Mouse (Mus musculus) heart, embryonic 10.5 days (tissue): ENCODE measurements around the gene Nccrp1. TPM values are rescaled to one million over a fixed set of nuclear protein-coding genes. Genes with fewer than 3 reads are reported as not detected.

Source experiments
- DNase-seq: peaks from one replicate; pipeline ENCODE4 v3.0.0-alpha.2; 2017; ENCODE audit warnings: low spot score
- H3K27ac ChIP-seq: fragments of 300-500 bp; sonication (generic); 2 replicates; pipeline ENCODE4 v1.5.1; 2016; ENCODE audit warnings: mild to moderate bottlenecking
- H3K27me3 ChIP-seq: fragments of 300-500 bp; sonication (generic); 2 replicates; pipeline ENCODE4 v1.6.1; 2016; ENCODE audit warnings: mild to moderate bottlenecking; ENCODE audit not compliant: poor library complexity, insufficient read depth, severe bottlenecking
- H3K36me3 ChIP-seq: fragments of 300-500 bp; sonication (generic); 2 replicates; pipeline ENCODE4 v1.6.1; 2016; ENCODE audit warnings: mild to moderate bottlenecking, moderate library complexity
- H3K4me1 ChIP-seq: fragments of 300-500 bp; sonication (generic); 2 replicates; pipeline ENCODE4 v1.6.1; 2016; ENCODE audit warnings: mild to moderate bottlenecking
- H3K4me3 ChIP-seq: fragments of 300-500 bp; sonication (generic); 2 replicates; pipeline ENCODE4 v1.5.1; 2016; ENCODE audit warnings: mild to moderate bottlenecking, moderate library complexity
- H3K9me3 ChIP-seq: fragments of 300-500 bp; sonication (generic); 2 replicates; pipeline ENCODE4 v1.6.1; 2016; ENCODE audit warnings: mild to moderate bottlenecking, moderate library complexity
- WGBS: fragments of 180-500 bp; shearing (Covaris S2); methylation state at CpG from one replicate; pipeline ENCODE4 v1.1.7; 2016; 5-methylcytosine and 5-hydroxymethylcytosine counted together
- polyA plus RNA-seq: library from polyadenylated mRNA; unstranded; fragments of >200 nt; fragmentation: Nextera tagmentation; extraction: Ambion mirVana; gene quantifications from 2 replicates; pipeline ENCODE4 v1.2.1, GENCODE M21; 2016

The Nccrp1 gene
- not detected in 2 replicates for polyA plus RNA-seq

- WGBS = 12% methylated on average over 5 of the region's 5 CpGs
- no peaks in the 10 kb centered on the region for H3K36me3 ChIP-seq
- H3K4me1 ChIP-seq = peaks cover 27% of the 10 kb centered on the region
- H3K27ac ChIP-seq = 0 out of 2 replicates have a peak within 1 kb of the TSS, but pooled peaks have one; percentile 16
- peak within 1 kb of the TSS; percentile 53 for H3K4me3 ChIP-seq
- no peak for DNase-seq
- H3K9me3 ChIP-seq = no peaks in the 10 kb centered on the region
- H3K27me3 ChIP-seq = peaks cover 66% of the 10 kb centered on the region
Measured at GRCm38 (mm10) chr7:28547154-28547553, at the start of gene Nccrp1. Gene Nccrp1, minus strand, starts transcription at chr7:28547254.

- Histone ChIP-seq H3K27ac (peak overlapping the region; percentile 96), H3K4me1 (peaks cover 64% of the 10 kb centered on the region), H3K27me3 (no peaks in the 10 kb centered on the region), H3K9me3 (no peaks in the 10 kb centered on the region), H3K4me3 (peak overlapping the region; percentile 86), H3K36me3 (no peaks in the 10 kb centered on the region; the same call in 1 of the 2 replicates)
- 77% methylated on average over 8 of the region's 8 CpGs for WGBS
- DNase-seq = no peak
Measured at GRCm38 (mm10) chr7:28595751-28596435, 48.8 kb upstream of the Nccrp1 start.

- Histone ChIP-seq H3K27me3 (no peaks in the 10 kb centered on the region), H3K36me3 (no peaks in the 10 kb centered on the region; the same call in 1 of the 2 replicates), H3K9me3 (no peaks in the 10 kb centered on the region), H3K4me1 (peaks cover 87% of the 10 kb centered on the region), H3K4me3 (no peak overlapping the region), H3K27ac (peak overlapping the region; percentile 57; the same call in 1 of the 2 replicates)
- WGBS = 47% methylated on average over 14 of the region's 14 CpGs
- DNase-seq = no peak
Measured at GRCm38 (mm10) chr7:28593206-28594111, 46.4 kb upstream of the Nccrp1 start.

GRCm38 (mm10) chr7:28591862-28592261 is 44.8 kb upstream of the Nccrp1 start:
- DNase-seq = no peak
- Histone ChIP-seq H3K9me3 (no peaks in the 10 kb centered on the region), H3K36me3 (no peaks in the 10 kb centered on the region; the same call in 1 of the 2 replicates), H3K27ac (0 out of 2 replicates have a peak overlapping the region, but pooled peaks have one; percentile 37), H3K27me3 (no peaks in the 10 kb centered on the region), H3K4me1 (peaks cover 98% of the 10 kb centered on the region), H3K4me3 (no peak overlapping the region)
- WGBS = 65% methylated on average over 1 of the region's 1 CpGs

GRCm38 (mm10) chr7:28587644-28588043 is 40.6 kb upstream of the Nccrp1 start:
- H3K4me3 ChIP-seq = peak overlapping the region; percentile 20
- no peaks in the 10 kb centered on the region for H3K27me3 ChIP-seq
- peak overlapping the region; percentile 82 for H3K27ac ChIP-seq
- H3K36me3 ChIP-seq = no peaks in the 10 kb centered on the region
- peaks cover 98% of the 10 kb centered on the region for H3K4me1 ChIP-seq
- H3K9me3 ChIP-seq = no peaks in the 10 kb centered on the region
- DNase-seq = peak; percentile 89

- Histone ChIP-seq H3K36me3 (no peaks in the 10 kb centered on the region), H3K27me3 (no peaks in the 10 kb centered on the region), H3K27ac (peak overlapping the region; percentile 82), H3K9me3 (no peaks in the 10 kb centered on the region), H3K4me1 (peaks cover 91% of the 10 kb centered on the region), H3K4me3 (peak overlapping the region; percentile 20; the same call in 1 of the 2 replicates)
- DNase-seq = no peak
- WGBS = 60% methylated on average over 6 of the region's 6 CpGs
Measured at GRCm38 (mm10) chr7:28586663-28587411, 39.8 kb upstream of the Nccrp1 start.

- Histone ChIP-seq H3K27me3 (no peaks in the 10 kb centered on the region), H3K36me3 (peaks cover 8% of the 10 kb centered on the region), H3K9me3 (no peaks in the 10 kb centered on the region), H3K4me3 (0 out of 2 replicates have a peak overlapping the region, but pooled peaks have one; percentile 8), H3K4me1 (peaks cover 83% of the 10 kb centered on the region), H3K27ac (peak overlapping the region; percentile 69)
- 79% methylated on average over 6 of the region's 6 CpGs for WGBS
- DNase-seq = no peak
Measured at GRCm38 (mm10) chr7:28585001-28585400, 37.9 kb upstream of the Nccrp1 start.

- H3K27ac ChIP-seq = peak overlapping the region; percentile 69
- 30% methylated on average over 4 of the region's 4 CpGs for WGBS
- H3K36me3 ChIP-seq = peaks cover 8% of the 10 kb centered on the region
- peaks cover 83% of the 10 kb centered on the region for H3K4me1 ChIP-seq
- no peaks in the 10 kb centered on the region for H3K27me3 ChIP-seq
- no peak for DNase-seq
- no peaks in the 10 kb centered on the region for H3K9me3 ChIP-seq
- H3K4me3 ChIP-seq = no peak overlapping the region
Measured at GRCm38 (mm10) chr7:28584468-28584867, 37.4 kb upstream of the Nccrp1 start.

GRCm38 (mm10) chr7:28583570-28584344 is 36.7 kb upstream of the Nccrp1 start:
- 68% methylated on average over 8 of the region's 8 CpGs for WGBS
- DNase-seq = no peak
- Histone ChIP-seq H3K4me3 (no peak overlapping the region), H3K36me3 (peaks cover 8% of the 10 kb centered on the region), H3K4me1 (peaks cover 83% of the 10 kb centered on the region), H3K9me3 (no peaks in the 10 kb centered on the region), H3K27me3 (no peaks in the 10 kb centered on the region), H3K27ac (peak overlapping the region; percentile 69)

GRCm38 (mm10) chr7:28582841-28583240 is 35.8 kb upstream of the Nccrp1 start:
- no peaks in the 10 kb centered on the region for H3K9me3 ChIP-seq
- H3K27ac ChIP-seq = peak overlapping the region; percentile 38; the same call in 1 of the 2 replicates
- 80% methylated on average over 11 of the region's 11 CpGs for WGBS
- no peaks in the 10 kb centered on the region for H3K27me3 ChIP-seq
- H3K4me1 ChIP-seq = peaks cover 83% of the 10 kb centered on the region
- H3K4me3 ChIP-seq = no peak overlapping the region
- peaks cover 8% of the 10 kb centered on the region for H3K36me3 ChIP-seq
- no peak for DNase-seq

GRCm38 (mm10) chr7:28581721-28582120 is 34.7 kb upstream of the Nccrp1 start:
- no peak overlapping the region for H3K4me3 ChIP-seq

GRCm38 (mm10) chr7:28579826-28580225 is 32.8 kb upstream of the Nccrp1 start:
- Histone ChIP-seq H3K4me3 (no peak overlapping the region), H3K27me3 (no peaks in the 10 kb centered on the region), H3K9me3 (no peaks in the 10 kb centered on the region), H3K27ac (peak overlapping the region; percentile 43; the same call in 1 of the 2 replicates), H3K4me1 (peaks cover 83% of the 10 kb centered on the region), H3K36me3 (peaks cover 8% of the 10 kb centered on the region)
- 83% methylated on average over 5 of the region's 5 CpGs for WGBS
- no peak for DNase-seq

More at GRCm38 (mm10) chr7:28581721-28582120, 34.7 kb upstream of the Nccrp1 start:
- peak; percentile 80 for DNase-seq
- H3K27ac ChIP-seq = peak overlapping the region; percentile 45; the same call in 1 of the 2 replicates
- WGBS = 73% methylated on average over 4 of the region's 4 CpGs
- no peaks in the 10 kb centered on the region for H3K9me3 ChIP-seq
- peaks cover 8% of the 10 kb centered on the region for H3K36me3 ChIP-seq
- H3K4me1 ChIP-seq = peaks cover 83% of the 10 kb centered on the region
- H3K27me3 ChIP-seq = no peaks in the 10 kb centered on the region
